Mouse (Mus musculus) heart, embryonic 10.5 days (tissue): Measurements from ENCODE around the gene Cacnb1. TPM values are rescaled to one million over a fixed set of nuclear protein-coding genes. Genes with fewer than 3 reads are reported as not detected.

Experiments used
- DNase-seq: peaks from one replicate; pipeline ENCODE4 v3.0.0-alpha.2; 2017; ENCODE audit warnings: low spot score
- H3K27ac ChIP-seq: fragments of 300-500 bp; sonication (generic); 2 replicates; pipeline ENCODE4 v1.5.1; 2016; ENCODE audit warnings: mild to moderate bottlenecking
- H3K27me3 ChIP-seq: fragments of 300-500 bp; sonication (generic); 2 replicates; pipeline ENCODE4 v1.6.1; 2016; ENCODE audit warnings: mild to moderate bottlenecking; ENCODE audit not compliant: poor library complexity, insufficient read depth, severe bottlenecking
- H3K36me3 ChIP-seq: fragments of 300-500 bp; sonication (generic); 2 replicates; pipeline ENCODE4 v1.6.1; 2016; ENCODE audit warnings: mild to moderate bottlenecking, moderate library complexity
- H3K4me1 ChIP-seq: fragments of 300-500 bp; sonication (generic); 2 replicates; pipeline ENCODE4 v1.6.1; 2016; ENCODE audit warnings: mild to moderate bottlenecking
- H3K4me3 ChIP-seq: fragments of 300-500 bp; sonication (generic); 2 replicates; pipeline ENCODE4 v1.5.1; 2016; ENCODE audit warnings: mild to moderate bottlenecking, moderate library complexity
- H3K9me3 ChIP-seq: fragments of 300-500 bp; sonication (generic); 2 replicates; pipeline ENCODE4 v1.6.1; 2016; ENCODE audit warnings: mild to moderate bottlenecking, moderate library complexity
- WGBS: fragments of 180-500 bp; shearing (Covaris S2); methylation state at CpG from one replicate; pipeline ENCODE4 v1.1.7; 2016; 5-methylcytosine and 5-hydroxymethylcytosine counted together
- polyA plus RNA-seq: library from polyadenylated mRNA; unstranded; fragments of >200 nt; fragmentation: Nextera tagmentation; extraction: Ambion mirVana; gene quantifications from 2 replicates; pipeline ENCODE4 v1.2.1, GENCODE M21; 2016

Cacnb1 gene
- polyA plus RNA-seq, 1 experiment from 2014 or later: 5.3 TPM

DNA sequence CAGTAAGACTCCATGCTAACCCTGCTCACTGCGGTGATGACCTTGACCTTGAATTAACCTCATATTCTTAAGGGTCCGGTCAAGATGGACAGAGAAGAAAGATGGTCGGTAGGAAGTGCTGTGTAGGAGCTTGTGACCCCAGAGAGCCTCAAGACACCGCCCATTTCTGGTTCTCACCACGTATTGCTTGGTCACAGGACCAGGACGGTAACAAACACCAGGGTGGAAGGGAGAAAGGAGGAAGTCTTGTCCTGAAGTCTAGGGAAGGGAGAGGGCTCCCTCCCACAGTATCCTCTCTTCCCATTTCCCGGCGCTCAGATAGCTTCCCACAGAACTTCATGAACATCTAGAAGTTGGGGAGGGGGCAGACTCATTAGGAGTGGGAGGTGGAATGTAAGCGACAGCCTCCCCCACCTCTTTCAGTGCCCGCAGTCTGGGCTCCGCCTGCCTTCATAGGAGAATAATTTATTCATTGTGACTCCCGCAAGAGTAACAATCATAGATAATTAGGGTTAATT is 28.8 kb upstream of the Cacnb1 start:
- Histone ChIP-seq H3K36me3 (no peaks in the 10 kb centered on the region), H3K27me3 (peaks cover 85% of the 10 kb centered on the region), H3K9me3 (no peaks in the 10 kb centered on the region), H3K4me1 (peaks cover 34% of the 10 kb centered on the region), H3K4me3 (peak overlapping the region; percentile 63), H3K27ac (no peak overlapping the region)
- WGBS: 4% methylated on average over 12 of the region's 12 CpGs
- no peak for DNase-seq

DNA sequence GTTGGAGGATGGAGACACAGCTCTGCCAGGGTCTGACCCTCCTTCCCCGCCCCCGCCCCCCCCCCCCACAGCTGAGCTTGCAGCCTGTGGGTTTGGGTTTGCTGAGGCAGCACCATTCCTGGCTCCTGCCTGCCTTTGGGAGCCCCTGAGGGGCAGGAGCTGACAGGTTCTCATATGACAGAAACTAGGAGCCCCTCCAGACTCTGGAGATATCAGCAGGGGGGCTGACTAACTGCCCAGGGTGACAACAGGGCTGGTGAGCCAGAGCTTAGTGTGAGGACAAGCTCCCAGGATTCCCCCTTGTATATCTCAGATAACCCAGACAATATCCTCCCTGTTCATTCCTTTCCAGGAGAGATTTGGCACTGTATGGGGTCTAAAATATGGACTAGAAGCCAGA is 28.1 kb upstream of the Cacnb1 start:
- H3K9me3 ChIP-seq: no peaks in the 10 kb centered on the region
- no peak overlapping the region for H3K4me3 ChIP-seq
- no peaks in the 10 kb centered on the region for H3K36me3 ChIP-seq
- no peak for DNase-seq
- WGBS: 35% methylated on average over 2 of the region's 2 CpGs
- peaks cover 37% of the 10 kb centered on the region for H3K4me1 ChIP-seq
- no peak overlapping the region for H3K27ac ChIP-seq
- H3K27me3 ChIP-seq: peaks cover 84% of the 10 kb centered on the region

DNA sequence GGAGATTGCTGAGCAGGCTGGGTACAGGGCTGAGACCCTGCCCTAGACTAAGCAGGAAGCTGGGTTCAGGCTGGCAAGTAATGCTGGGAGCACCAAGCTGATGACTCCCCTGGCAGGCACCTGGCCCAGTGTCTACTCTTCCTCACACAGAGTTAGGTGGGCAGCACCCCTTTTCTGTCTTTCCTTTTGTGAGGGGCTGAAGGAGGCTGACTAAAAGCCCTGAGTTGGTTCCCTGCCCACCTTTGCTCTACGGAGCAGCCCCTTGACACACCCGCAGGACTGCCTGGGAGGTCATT is 27.6 kb upstream of the Cacnb1 start:
- Histone ChIP-seq H3K9me3 (no peaks in the 10 kb centered on the region), H3K36me3 (no peaks in the 10 kb centered on the region), H3K27ac (no peak overlapping the region), H3K4me1 (peaks cover 37% of the 10 kb centered on the region), H3K4me3 (no peak overlapping the region), H3K27me3 (peaks cover 79% of the 10 kb centered on the region)
- no peak for DNase-seq
- WGBS: 21% methylated on average over 2 of the region's 2 CpGs

DNA sequence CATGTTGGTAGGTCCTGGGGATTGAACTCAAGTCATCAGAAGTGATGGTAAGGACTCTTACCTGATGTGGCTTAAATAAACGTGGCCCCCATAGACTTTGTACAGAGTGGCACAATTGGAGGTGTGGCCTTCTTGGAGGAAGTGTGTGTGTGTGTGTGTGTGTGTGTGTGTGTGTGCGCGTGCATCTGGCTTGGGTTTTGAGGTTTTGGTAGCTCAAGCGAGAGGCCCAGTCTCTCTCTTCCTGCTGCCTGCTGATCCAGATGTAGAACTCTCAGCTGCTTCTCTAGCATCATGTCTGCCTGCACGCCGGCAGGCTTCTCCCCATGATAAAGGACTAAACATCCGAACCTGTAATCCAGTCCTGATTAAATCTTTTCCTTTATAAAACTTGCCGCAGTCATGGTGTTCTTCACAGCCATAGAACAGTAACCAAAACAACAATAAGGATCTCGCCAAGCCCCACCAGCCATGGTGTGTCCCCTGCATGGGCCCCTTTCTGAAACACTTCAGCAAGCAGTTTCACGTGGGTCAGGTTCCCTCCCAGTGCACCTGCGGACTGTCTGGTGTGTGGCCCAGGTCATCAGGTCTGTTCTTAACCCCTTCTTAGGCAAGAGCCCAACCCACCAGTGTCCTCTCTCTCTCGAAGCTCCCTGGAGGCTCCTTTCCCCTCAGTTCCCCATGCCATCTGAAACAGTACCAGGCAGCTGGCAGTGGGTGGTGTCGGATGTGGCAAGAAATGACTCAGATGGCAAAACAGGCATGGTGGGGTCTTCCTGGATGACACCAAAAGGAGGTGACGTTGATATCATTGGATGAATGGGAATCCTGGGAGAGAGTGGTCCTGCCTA is 27.1 kb upstream of the Cacnb1 start:
- Histone ChIP-seq H3K27ac (no peak overlapping the region), H3K36me3 (no peaks in the 10 kb centered on the region), H3K27me3 (peaks cover 74% of the 10 kb centered on the region), H3K9me3 (no peaks in the 10 kb centered on the region), H3K4me1 (peaks cover 37% of the 10 kb centered on the region), H3K4me3 (no peak overlapping the region)
- WGBS: 72% methylated on average over 14 of the region's 14 CpGs
- DNase-seq: no peak

DNA sequence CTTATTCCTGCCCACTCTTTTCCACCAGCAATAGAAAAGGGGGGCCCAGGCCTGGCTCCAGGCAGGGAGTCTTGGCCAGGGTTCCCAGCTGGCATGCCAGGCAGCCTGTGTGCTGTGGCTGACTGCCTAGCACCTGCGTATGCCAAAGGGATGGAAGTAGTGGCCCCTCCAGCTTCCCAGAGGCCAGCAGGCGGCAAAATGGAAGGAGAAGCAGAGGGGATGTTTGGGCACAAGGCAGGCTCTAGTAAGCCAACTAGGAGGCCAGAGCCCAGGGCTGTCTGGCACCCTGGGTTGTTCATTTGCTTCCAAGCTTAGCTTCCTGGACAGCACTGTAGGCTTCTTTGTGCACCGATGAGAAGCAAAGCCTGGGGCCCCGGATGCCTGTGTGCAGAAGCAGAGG is 24.9 kb upstream of the Cacnb1 start:
- no peaks in the 10 kb centered on the region for H3K36me3 ChIP-seq
- WGBS: 75% methylated on average over 4 of the region's 4 CpGs

DNA sequence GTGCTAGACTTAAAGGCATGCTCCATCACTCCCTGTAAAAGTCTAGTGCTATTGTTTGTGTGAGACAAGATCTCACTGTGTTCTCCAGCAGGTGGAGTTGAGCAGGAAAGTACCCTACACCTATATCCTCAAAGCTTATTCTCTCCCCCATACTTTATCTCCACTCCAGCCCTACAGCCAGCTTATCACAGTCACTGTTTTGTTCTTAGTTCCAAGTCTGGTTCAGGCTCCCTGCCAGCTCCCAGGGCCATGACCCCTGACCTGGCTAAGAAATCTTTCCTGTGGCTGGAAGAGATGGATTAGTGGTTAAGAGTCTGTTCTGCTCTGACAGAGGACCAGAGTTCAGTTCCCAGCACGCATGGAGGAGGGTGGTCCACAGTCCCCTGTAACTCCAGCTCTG is 23.6 kb upstream of the Cacnb1 start:
- Histone ChIP-seq H3K27ac (no peak overlapping the region), H3K4me3 (no peak overlapping the region), H3K4me1 (peaks cover 25% of the 10 kb centered on the region), H3K36me3 (no peaks in the 10 kb centered on the region), H3K9me3 (no peaks in the 10 kb centered on the region), H3K27me3 (peaks cover 52% of the 10 kb centered on the region)
- DNase-seq: no peak
- WGBS: 83% methylated on average over 1 of the region's 1 CpGs

More for the DNA sequence above, 24.9 kb upstream of the Cacnb1 start:
- DNase-seq: no peak
- peaks cover 62% of the 10 kb centered on the region for H3K27me3 ChIP-seq
- H3K4me3 ChIP-seq: no peak overlapping the region
- H3K27ac ChIP-seq: no peak overlapping the region
- H3K4me1 ChIP-seq: peaks cover 37% of the 10 kb centered on the region
- no peaks in the 10 kb centered on the region for H3K9me3 ChIP-seq

DNA sequence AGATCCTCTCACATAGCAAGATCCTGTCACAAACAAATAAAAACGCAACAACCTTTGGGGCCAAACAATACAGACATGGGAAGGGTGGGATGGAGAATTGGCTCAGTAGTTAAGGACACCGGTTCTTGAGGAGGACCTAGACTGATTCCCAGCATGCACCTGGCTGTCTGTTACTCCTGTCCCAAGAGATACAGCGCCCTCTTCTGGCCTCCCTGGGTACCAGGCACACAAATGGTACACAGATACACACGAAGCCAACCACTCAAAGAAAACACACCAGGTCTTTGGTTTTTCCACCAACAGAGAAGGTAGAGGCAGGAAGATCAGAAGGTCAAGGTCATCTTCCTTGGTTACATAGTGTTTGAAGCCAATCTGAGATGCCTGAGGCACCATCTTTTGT is 22.8 kb upstream of the Cacnb1 start:
- WGBS: 67% methylated on average over 4 of the region's 4 CpGs
- Histone ChIP-seq H3K4me1 (peaks cover 24% of the 10 kb centered on the region), H3K9me3 (no peaks in the 10 kb centered on the region), H3K4me3 (no peak overlapping the region), H3K27me3 (peaks cover 48% of the 10 kb centered on the region), H3K36me3 (no peaks in the 10 kb centered on the region), H3K27ac (no peak overlapping the region)
- no peak for DNase-seq

DNA sequence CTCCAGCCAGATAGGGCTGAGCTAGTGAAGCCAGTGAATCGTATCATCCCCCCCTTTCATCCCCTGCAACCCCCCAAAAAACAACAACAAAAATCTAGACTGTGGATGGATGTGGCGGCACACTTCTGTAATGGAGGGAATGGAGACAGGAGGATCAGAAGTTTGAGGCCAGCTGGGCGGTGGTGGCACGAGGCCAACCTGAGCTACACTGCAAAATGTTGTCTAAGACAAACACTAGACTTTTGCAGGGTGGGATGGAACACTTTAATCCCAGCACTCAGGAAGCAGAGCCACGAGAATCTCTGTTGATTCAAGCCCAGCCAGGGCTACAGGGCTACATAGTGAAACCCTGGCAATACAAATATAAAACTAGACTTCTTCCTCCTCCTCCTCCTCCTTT is 21.2 kb upstream of the Cacnb1 start:
- Histone ChIP-seq H3K4me3 (no peak overlapping the region), H3K27me3 (peaks cover 41% of the 10 kb centered on the region), H3K4me1 (peaks cover 21% of the 10 kb centered on the region), H3K9me3 (no peaks in the 10 kb centered on the region), H3K27ac (no peak overlapping the region), H3K36me3 (no peaks in the 10 kb centered on the region)
- WGBS: 66% methylated on average over 5 of the region's 5 CpGs
- no peak for DNase-seq

DNA sequence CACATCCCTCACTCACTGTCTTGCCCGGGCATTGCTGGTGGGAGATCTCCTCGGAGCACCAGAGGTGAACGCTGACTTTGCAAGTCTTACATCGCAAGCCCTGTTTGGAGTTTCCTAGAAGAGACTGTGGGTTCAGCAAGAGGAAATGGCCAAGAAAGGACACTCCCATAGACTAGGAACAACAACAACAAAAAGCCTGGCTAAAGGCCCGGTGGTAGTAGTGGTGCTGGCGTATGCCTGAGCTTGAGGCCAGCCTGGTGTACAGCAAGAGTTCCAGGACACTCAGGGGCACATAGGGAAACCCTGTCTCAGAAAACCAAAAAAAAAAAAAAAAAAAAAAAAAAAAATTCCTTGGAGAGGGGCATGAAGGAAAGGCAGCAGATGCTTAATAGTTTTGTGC is 19.9 kb upstream of the Cacnb1 start:
- peaks cover 22% of the 10 kb centered on the region for H3K4me1 ChIP-seq
- 74% methylated on average over 6 of the region's 6 CpGs for WGBS

DNA sequence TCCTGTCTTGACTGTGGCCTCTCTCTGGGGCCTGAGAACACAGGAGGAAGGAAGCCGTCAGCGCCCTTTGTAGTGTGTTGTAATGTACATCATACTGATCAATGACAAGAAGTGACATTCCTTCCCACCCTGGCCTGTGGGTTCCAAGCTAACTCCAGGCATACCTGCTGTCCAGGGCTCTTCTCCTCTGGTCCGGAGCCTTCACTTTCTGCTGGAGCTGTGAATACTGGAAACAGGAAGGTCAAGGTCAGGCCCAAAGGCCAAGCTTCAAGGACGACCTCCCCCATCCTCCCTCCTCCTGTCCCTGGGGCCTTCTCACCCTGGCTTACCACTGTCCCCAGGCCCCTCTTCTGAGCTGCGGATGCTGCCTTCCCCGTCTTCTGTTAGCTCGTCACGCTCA is 18.1 kb upstream of the Cacnb1 start:
- Histone ChIP-seq H3K27me3 (peaks cover 51% of the 10 kb centered on the region), H3K4me1 (peaks cover 27% of the 10 kb centered on the region), H3K36me3 (no peaks in the 10 kb centered on the region), H3K4me3 (no peak overlapping the region), H3K9me3 (no peaks in the 10 kb centered on the region), H3K27ac (peak overlapping the region; percentile 59; the same call in 1 of the 2 replicates)
- WGBS: 61% methylated on average over 8 of the region's 8 CpGs
- DNase-seq: no peak

More for the DNA sequence above, 19.9 kb upstream of the Cacnb1 start:
- Histone ChIP-seq H3K9me3 (no peaks in the 10 kb centered on the region), H3K36me3 (no peaks in the 10 kb centered on the region), H3K27me3 (peaks cover 36% of the 10 kb centered on the region), H3K4me3 (no peak overlapping the region), H3K27ac (no peak overlapping the region)
- DNase-seq: no peak

DNA sequence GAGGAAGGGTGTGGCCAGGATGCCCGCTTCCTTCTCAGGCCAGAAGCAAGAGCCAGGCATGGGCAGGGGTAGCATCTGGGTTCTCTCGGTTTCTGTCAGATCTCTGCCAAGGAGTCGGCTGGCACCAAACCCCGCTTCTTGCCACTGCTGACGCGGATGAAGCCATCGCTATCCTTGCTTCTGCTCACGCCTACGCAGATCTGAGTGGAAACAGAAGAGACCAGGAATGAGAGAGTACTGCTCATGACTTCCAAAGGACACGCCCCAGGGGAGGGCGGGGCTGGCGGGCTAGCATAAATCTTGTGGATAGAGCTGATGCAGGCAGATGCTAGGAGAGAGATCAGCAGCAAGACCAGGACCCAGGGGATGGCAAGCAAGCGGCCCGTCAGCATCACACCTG is 15.0 kb upstream of the Cacnb1 start:
- Histone ChIP-seq H3K27ac (no peak overlapping the region), H3K9me3 (no peaks in the 10 kb centered on the region), H3K27me3 (peaks cover 54% of the 10 kb centered on the region), H3K4me1 (peaks cover 32% of the 10 kb centered on the region), H3K36me3 (no peaks in the 10 kb centered on the region), H3K4me3 (no peak overlapping the region)
- 43% methylated on average over 14 of the region's 14 CpGs for WGBS
- DNase-seq: no peak

DNA sequence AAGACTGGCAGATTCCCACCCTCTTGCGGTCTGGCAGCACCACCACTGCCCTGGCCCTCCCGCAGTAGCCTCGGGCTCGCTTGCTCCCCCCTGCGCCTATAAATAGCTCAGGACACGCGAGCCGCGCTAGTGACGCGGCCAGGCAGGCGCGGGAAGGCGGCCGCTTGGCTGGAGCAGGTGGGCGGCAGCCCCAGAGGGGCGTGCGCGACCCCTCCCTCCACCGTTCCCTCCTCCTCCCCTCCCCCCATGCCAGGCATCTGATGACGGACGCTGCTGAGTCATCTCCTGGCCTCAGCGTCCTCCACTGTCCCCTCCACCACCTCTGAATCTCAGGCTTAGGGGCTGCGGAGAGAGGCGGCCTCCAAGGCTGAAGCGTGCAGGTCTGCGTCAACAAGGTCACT is 13.1 kb upstream of the Cacnb1 start:
- H3K36me3 ChIP-seq: peaks cover 5% of the 10 kb centered on the region
- WGBS: 1% methylated on average over 26 of the region's 27 CpGs
- DNase-seq: peak; percentile 85
- no peaks in the 10 kb centered on the region for H3K9me3 ChIP-seq
- peak overlapping the region; percentile 80 for H3K27ac ChIP-seq
- H3K27me3 ChIP-seq: peaks cover 48% of the 10 kb centered on the region
- H3K4me1 ChIP-seq: peaks cover 28% of the 10 kb centered on the region
- H3K4me3 ChIP-seq: peak overlapping the region; percentile 57

DNA sequence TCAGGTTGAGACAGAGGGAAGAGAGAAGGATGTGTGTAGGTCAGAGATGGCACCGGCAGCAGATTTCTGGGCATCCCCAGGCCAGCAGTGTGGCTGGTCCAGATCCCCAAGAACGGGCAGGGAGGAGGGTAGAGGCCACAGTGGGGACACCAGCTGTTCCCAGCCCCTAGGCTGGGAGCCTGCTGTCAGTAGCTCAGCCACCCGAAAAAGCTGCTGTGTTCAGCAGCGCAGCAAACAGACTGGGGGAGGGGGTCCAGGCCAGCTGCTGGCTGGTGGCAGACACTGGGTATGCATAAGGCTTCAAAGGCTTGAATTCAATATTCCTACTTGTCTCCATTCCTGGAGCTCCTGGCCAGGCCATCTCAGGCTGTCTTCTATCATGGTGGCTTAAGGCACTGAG is 12.0 kb upstream of the Cacnb1 start:
- Histone ChIP-seq H3K4me3 (no peak overlapping the region), H3K27ac (no peak overlapping the region), H3K9me3 (no peaks in the 10 kb centered on the region), H3K4me1 (peaks cover 25% of the 10 kb centered on the region), H3K27me3 (peaks cover 45% of the 10 kb centered on the region), H3K36me3 (peaks cover 17% of the 10 kb centered on the region)
- no peak for DNase-seq
- 43% methylated on average over 4 of the region's 4 CpGs for WGBS

DNA sequence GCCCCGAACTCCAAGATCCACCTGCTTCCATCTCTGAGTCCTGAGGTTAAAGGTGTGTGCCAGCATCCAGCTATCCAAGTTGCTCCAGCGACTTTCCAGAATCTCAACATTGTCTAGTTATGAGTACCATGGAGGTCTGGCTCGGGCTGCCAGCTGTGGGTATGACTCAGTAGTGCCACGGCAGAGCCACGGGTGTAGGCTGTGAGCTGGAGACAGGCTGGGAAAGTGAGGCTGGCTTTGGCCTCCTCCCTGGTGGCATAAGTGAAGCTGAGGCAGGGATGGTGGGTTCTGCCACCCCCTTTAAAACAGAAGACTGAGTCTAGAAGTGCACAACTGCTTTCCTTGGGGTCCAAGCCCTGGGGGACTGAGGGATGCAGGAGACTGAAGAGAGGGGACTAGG is 11.2 kb upstream of the Cacnb1 start:
- Histone ChIP-seq H3K27me3 (peaks cover 39% of the 10 kb centered on the region), H3K4me1 (peaks cover 25% of the 10 kb centered on the region), H3K4me3 (no peak overlapping the region), H3K36me3 (peaks cover 24% of the 10 kb centered on the region), H3K9me3 (no peaks in the 10 kb centered on the region), H3K27ac (no peak overlapping the region)
- no peak for DNase-seq
- 81% methylated on average over 5 of the region's 5 CpGs for WGBS
